Mouse (Mus musculus) testis, adult 2 months (tissue): ENCODE measurements around the gene Ttc12. TPM values are rescaled to one million over a fixed set of nuclear protein-coding genes. Genes with fewer than 3 reads are reported as not detected.

Experiments
- H3K27ac ChIP-seq: fragments of 200-500 bp; 2 replicates; pipeline ENCODE4 v1.5.1; 2012; ENCODE audit warnings: low read depth, low read length; ENCODE audit not compliant: control insufficient read depth, insufficient read depth
- H3K27me3 ChIP-seq: fragments of 200-500 bp; 2 replicates; pipeline ENCODE4 v1.6.1; 2012; ENCODE audit warnings: mild to moderate bottlenecking, low read length, moderate library complexity; ENCODE audit not compliant: control insufficient read depth, insufficient read depth
- H3K36me3 ChIP-seq: fragments of 200-500 bp; 2 replicates; pipeline ENCODE4 v1.6.1; 2012; ENCODE audit warnings: mild to moderate bottlenecking, low read length; ENCODE audit not compliant: control insufficient read depth, insufficient read depth
- H3K4me1 ChIP-seq: fragments of 200-500 bp; 2 replicates; pipeline ENCODE4 v1.6.1; 2012; ENCODE audit warnings: low read length; ENCODE audit not compliant: control insufficient read depth, insufficient read depth
- H3K4me3 ChIP-seq: fragments of 200-500 bp; 2 replicates; pipeline ENCODE4 v1.5.1; 2012; ENCODE audit warnings: low read depth, mild to moderate bottlenecking, low read length, moderate library complexity, mixed read lengths; ENCODE audit not compliant: control insufficient read depth
- CTCF ChIP-seq: fragments of 200-500 bp; IDR thresholded peaks from 2 replicates; pipeline ENCODE4 v1.5.1; 2012; ENCODE audit warnings: low read depth, mild to moderate bottlenecking, inconsistent platforms, low read length, moderate library complexity; ENCODE audit not compliant: control insufficient read depth, insufficient read depth, insufficient replicate concordance
- POLR2A ChIP-seq: fragments of 200-500 bp; IDR thresholded peaks from 2 replicates; pipeline ENCODE4 v1.6.1; 2012; ENCODE audit warnings: low read depth, mild to moderate bottlenecking, inconsistent platforms, low read length, moderate library complexity; ENCODE audit not compliant: control insufficient read depth
- polyA plus RNA-seq: library from polyadenylated mRNA; depleted of rRNA; stranded (reverse); fragments of >200 nt; gene quantifications from 2 replicates; pipeline ENCODE4 v1.2.3, GENCODE M21; 2012; rRNA removed

Gene Ttc12
- polyA plus RNA-seq, 1 experiment, result 27.4 TPM

GRCm38 (mm10) chr9:49392242-49392641 is 93.8 kb downstream of the Ttc12 start:
- H3K27me3 ChIP-seq, result no peaks in the 10 kb centered on the region
- H3K27ac ChIP-seq, result no peak overlapping the region
- H3K4me1 ChIP-seq, result no peaks in the 10 kb centered on the region
- TF ChIP-seq CTCF, result no peak
- no peak for TF ChIP-seq POLR2A
- H3K4me3 ChIP-seq, result no peak overlapping the region
- no peaks in the 10 kb centered on the region for H3K36me3 ChIP-seq

Other genes with a start within 250 kb of the Ttc12 start
- not detected in 2 replicates for gene Gm4894, start 235.7 kb downstream of the Ttc12 start, polyA plus RNA-seq
- 1.2 and 1.4 TPM in 2 replicates for gene Drd2, start 145.6 kb downstream of the Ttc12 start, polyA plus RNA-seq
- gene Ankk1, start 59.2 kb downstream of the Ttc12 start, polyA plus RNA-seq, result 0.30 and 0.45 TPM in 2 replicates